Mouse (Mus musculus): ENCODE data around the gene Atpaf2. TPM values are rescaled to one million over a fixed set of nuclear protein-coding genes. Genes with fewer than 3 reads are reported as not detected.

Gene Atpaf2
- polyA plus RNA-seq, 1 experiment from 2014 or later, result 78.9 TPM

- Histone ChIP-seq H3K9ac (ENCODE audit: low read depth, low read length) (no peak overlapping the region), H3K36me3 (ENCODE audit: control insufficient read depth, insufficient read depth, low read length) (no peaks in the 10 kb centered on the region), H3K9me3 (ENCODE audit: control insufficient read depth, low read length) (no peaks in the 10 kb centered on the region), H3K27me3 (replicated peaks; ENCODE audit: control insufficient read depth, insufficient read depth, low read length) (no peaks in the 10 kb centered on the region), H3K27ac (ENCODE audit: low read length) (no peak overlapping the region), H3K4me2 (ENCODE audit: low read depth, low read length) (no peak overlapping the region), H3K4me1 (ENCODE audit: control insufficient read depth, insufficient read depth, low read length) (no peaks in the 10 kb centered on the region), H3K4me3 (ENCODE audit: low read length) (no peak overlapping the region)
- no peak for ATAC-seq
- 69% methylated on average over 1 of the region's 1 CpGs for WGBS
Measured at GRCm38 (mm10) chr11:60359936-60360335, 58.3 kb downstream of the Atpaf2 start.

- no peaks in the 10 kb centered on the region for H3K36me3 ChIP-seq (ENCODE audit: control insufficient read depth, insufficient read depth, low read length)
- no peak for ATAC-seq
- 65% methylated on average over 5 of the region's 5 CpGs for WGBS
- H3K9ac ChIP-seq (ENCODE audit: low read depth, low read length), result no peak overlapping the region
- no peaks in the 10 kb centered on the region for H3K4me1 ChIP-seq (ENCODE audit: control insufficient read depth, insufficient read depth, low read length)
- H3K9me3 ChIP-seq (ENCODE audit: control insufficient read depth, low read length), result no peaks in the 10 kb centered on the region
- H3K27ac ChIP-seq (ENCODE audit: low read length), result no peak overlapping the region
- no peak overlapping the region for H3K4me3 ChIP-seq (ENCODE audit: low read length)
- H3K27me3 ChIP-seq (replicated peaks; ENCODE audit: control insufficient read depth, insufficient read depth, low read length), result no peaks in the 10 kb centered on the region
- no peak overlapping the region for H3K4me2 ChIP-seq (ENCODE audit: low read depth, low read length)
Measured at GRCm38 (mm10) chr11:60359138-60359537, 59.1 kb downstream of the Atpaf2 start.

GRCm38 (mm10) chr11:60358548-60358947, 59.7 kb downstream of the Atpaf2 start:
- Histone ChIP-seq H3K4me2 (ENCODE audit: low read depth, low read length) (no peak overlapping the region), H3K36me3 (ENCODE audit: control insufficient read depth, insufficient read depth, low read length) (no peaks in the 10 kb centered on the region), H3K4me1 (ENCODE audit: control insufficient read depth, insufficient read depth, low read length) (no peaks in the 10 kb centered on the region), H3K9ac (ENCODE audit: low read depth, low read length) (no peak overlapping the region), H3K27ac (ENCODE audit: low read length) (no peak overlapping the region), H3K9me3 (ENCODE audit: control insufficient read depth, low read length) (no peaks in the 10 kb centered on the region), H3K4me3 (ENCODE audit: low read length) (no peak overlapping the region), H3K27me3 (replicated peaks; ENCODE audit: control insufficient read depth, insufficient read depth, low read length) (no peaks in the 10 kb centered on the region)
- no peak for ATAC-seq
- WGBS, result 56% methylated on average over 7 of the region's 7 CpGs

GRCm38 (mm10) chr11:60357116-60357515, 61.1 kb downstream of the Atpaf2 start:
- Histone ChIP-seq H3K27me3 (replicated peaks; ENCODE audit: control insufficient read depth, insufficient read depth, low read length) (no peaks in the 10 kb centered on the region), H3K4me1 (ENCODE audit: control insufficient read depth, insufficient read depth, low read length) (peaks cover under 1% of the 10 kb centered on the region; the same call in 1 of the 2 replicates), H3K27ac (ENCODE audit: low read length) (no peak overlapping the region), H3K9ac (ENCODE audit: low read depth, low read length) (no peak overlapping the region), H3K36me3 (ENCODE audit: control insufficient read depth, insufficient read depth, low read length) (no peaks in the 10 kb centered on the region), H3K4me3 (ENCODE audit: low read length) (no peak overlapping the region), H3K4me2 (ENCODE audit: low read depth, low read length) (no peak overlapping the region), H3K9me3 (ENCODE audit: control insufficient read depth, low read length) (no peaks in the 10 kb centered on the region)
- no peak for ATAC-seq
- 50% methylated on average over 1 of the region's 1 CpGs for WGBS

- no peak for ATAC-seq
- Histone ChIP-seq H3K9me3 (ENCODE audit: control insufficient read depth, low read length) (no peaks in the 10 kb centered on the region), H3K4me1 (ENCODE audit: control insufficient read depth, insufficient read depth, low read length) (peaks cover 11% of the 10 kb centered on the region), H3K4me2 (ENCODE audit: low read depth, low read length) (no peak overlapping the region), H3K9ac (ENCODE audit: low read depth, low read length) (no peak overlapping the region), H3K36me3 (ENCODE audit: control insufficient read depth, insufficient read depth, low read length) (no peaks in the 10 kb centered on the region), H3K27me3 (replicated peaks; ENCODE audit: control insufficient read depth, insufficient read depth, low read length) (no peaks in the 10 kb centered on the region), H3K27ac (ENCODE audit: low read length) (no peak overlapping the region), H3K4me3 (ENCODE audit: low read length) (no peak overlapping the region)
- WGBS, result 54% methylated on average over 2 of the region's 2 CpGs
Measured at GRCm38 (mm10) chr11:60355952-60356351, 62.3 kb downstream of the Atpaf2 start.

- H3K9me3 ChIP-seq (ENCODE audit: control insufficient read depth, low read length), result no peaks in the 10 kb centered on the region
- H3K27me3 ChIP-seq (replicated peaks; ENCODE audit: control insufficient read depth, insufficient read depth, low read length), result no peaks in the 10 kb centered on the region
- peak; percentile 100 for ATAC-seq
- H3K27ac ChIP-seq (ENCODE audit: low read length), result peak within 1 kb of the TSS; percentile 73
- H3K4me2 ChIP-seq (ENCODE audit: low read depth, low read length), result peak within 1 kb of the TSS; percentile 61
- peak within 1 kb of the TSS; percentile 77 for H3K9ac ChIP-seq (ENCODE audit: low read depth, low read length)
- no peaks in the 10 kb centered on the region for H3K36me3 ChIP-seq (ENCODE audit: control insufficient read depth, insufficient read depth, low read length)
- peak within 1 kb of the TSS; percentile 69 for H3K4me3 ChIP-seq (ENCODE audit: low read length)
- WGBS, result under 1% methylated on average over 57 of the region's 57 CpGs
- H3K4me1 ChIP-seq (ENCODE audit: control insufficient read depth, insufficient read depth, low read length), result peaks cover 11% of the 10 kb centered on the region
Measured at GRCm38 (mm10) chr11:60352559-60353411, 65.5 kb downstream of the Atpaf2 start, which contains the start of the genes Tom1l2 and Drc3. Gene Tom1l2, minus strand, starts transcription at chr11:60352905. Gene Drc3, plus strand, starts transcription at chr11:60353329.

GRCm38 (mm10) chr11:60351925-60352371, 66.3 kb downstream of the Atpaf2 start:
- Histone ChIP-seq H3K36me3 (ENCODE audit: control insufficient read depth, insufficient read depth, low read length) (no peaks in the 10 kb centered on the region), H3K9ac (ENCODE audit: low read depth, low read length) (peak overlapping the region; percentile 77), H3K9me3 (ENCODE audit: control insufficient read depth, low read length) (no peaks in the 10 kb centered on the region), H3K27me3 (replicated peaks; ENCODE audit: control insufficient read depth, insufficient read depth, low read length) (no peaks in the 10 kb centered on the region), H3K4me3 (ENCODE audit: low read length) (peak overlapping the region; percentile 69), H3K4me1 (ENCODE audit: control insufficient read depth, insufficient read depth, low read length) (peaks cover 11% of the 10 kb centered on the region), H3K27ac (ENCODE audit: low read length) (peak overlapping the region; percentile 73), H3K4me2 (ENCODE audit: low read depth, low read length) (peak overlapping the region; percentile 61)
- ATAC-seq, result no peak
- WGBS, result 13% methylated on average over 11 of the region's 11 CpGs

- no peak for ATAC-seq
- H3K9ac ChIP-seq (ENCODE audit: low read depth, low read length), result peak overlapping the region; percentile 77; the same call in 1 of the 2 replicates
Measured at GRCm38 (mm10) chr11:60351388-60351787, 66.9 kb downstream of the Atpaf2 start.

More at GRCm38 (mm10) chr11:60351388-60351787, 66.9 kb downstream of the Atpaf2 start:
- Histone ChIP-seq H3K4me1 (ENCODE audit: control insufficient read depth, insufficient read depth, low read length) (peaks cover 11% of the 10 kb centered on the region), H3K27ac (ENCODE audit: low read length) (peak overlapping the region; percentile 73), H3K27me3 (replicated peaks; ENCODE audit: control insufficient read depth, insufficient read depth, low read length) (no peaks in the 10 kb centered on the region), H3K4me2 (ENCODE audit: low read depth, low read length) (peak overlapping the region; percentile 61), H3K4me3 (ENCODE audit: low read length) (peak overlapping the region; percentile 69), H3K9me3 (ENCODE audit: control insufficient read depth, low read length) (no peaks in the 10 kb centered on the region), H3K36me3 (ENCODE audit: control insufficient read depth, insufficient read depth, low read length) (no peaks in the 10 kb centered on the region)
- 55% methylated on average over 2 of the region's 2 CpGs for WGBS
